Mouse (Mus musculus) neutrophil, adult 5-6 weeks (primary cell): ENCODE results near the gene Slc39a8. TPM values are rescaled to one million over a fixed set of nuclear protein-coding genes. Genes with fewer than 3 reads are reported as not detected.
A peak's percentile ranks its signal among the peaks of the same experiment; 100 is the strongest.

Source experiments
- ATAC-seq: fragments of 151-379, 151-347 bp; 2 replicates; pipeline ENCODE4 v1.8.0; 2017; ENCODE audit warnings: mild to moderate bottlenecking, moderate TSS enrichment; ENCODE audit not compliant: insufficient number of reproducible peaks, poor library complexity, low FRiP score, severe bottlenecking; ENCODE audit errors: extremely low read depth
- total RNA-seq: library from RNA; stranded (forward); fragments of 200-1000 nt; gene quantifications from 2 replicates; pipeline ENCODE4 v1.2.3, GENCODE M21; 2017

The Slc39a8 gene
- 0.37 and 1.0 TPM in 2 replicates for total RNA-seq

DNA sequence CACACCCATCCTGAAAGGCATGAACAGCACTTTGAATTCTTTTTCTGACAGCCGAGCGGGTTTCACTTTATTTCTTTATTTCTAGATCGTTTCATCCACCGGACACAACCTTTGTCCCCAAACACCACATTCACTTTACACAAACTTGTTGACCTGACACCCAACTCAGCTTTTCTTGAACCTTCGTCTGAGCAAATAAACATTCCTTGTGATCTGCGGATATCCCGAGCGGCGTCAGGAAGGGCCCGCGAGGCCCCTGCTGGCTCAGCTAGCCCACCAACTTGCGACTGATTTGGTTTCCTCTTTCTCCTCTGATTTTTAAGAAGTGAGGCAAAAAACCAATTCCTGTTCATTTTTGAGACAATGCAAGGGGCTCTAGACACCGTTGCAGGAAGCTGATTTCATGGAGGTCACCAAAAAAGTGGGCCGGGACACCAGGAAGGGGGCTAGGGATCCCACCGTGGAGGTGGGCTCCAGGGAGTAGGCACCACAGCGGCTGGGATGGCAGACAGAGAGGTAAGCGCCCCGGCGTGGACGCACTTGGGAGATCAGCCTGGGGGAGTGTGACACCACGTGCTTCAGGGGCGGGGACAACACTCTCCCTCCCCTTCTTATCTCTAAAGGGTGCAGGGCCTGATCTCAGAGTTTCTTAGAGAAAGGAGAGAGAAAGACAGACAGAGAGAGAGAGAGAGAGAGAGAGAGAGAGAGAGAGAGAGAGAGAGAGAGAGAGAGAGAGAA is at the start of gene Slc39a8:
Slc39a8 (plus strand) TSS at position 264 of the 738 bp plus-strand sequence.
- peak; percentile 90 for ATAC-seq

DNA sequence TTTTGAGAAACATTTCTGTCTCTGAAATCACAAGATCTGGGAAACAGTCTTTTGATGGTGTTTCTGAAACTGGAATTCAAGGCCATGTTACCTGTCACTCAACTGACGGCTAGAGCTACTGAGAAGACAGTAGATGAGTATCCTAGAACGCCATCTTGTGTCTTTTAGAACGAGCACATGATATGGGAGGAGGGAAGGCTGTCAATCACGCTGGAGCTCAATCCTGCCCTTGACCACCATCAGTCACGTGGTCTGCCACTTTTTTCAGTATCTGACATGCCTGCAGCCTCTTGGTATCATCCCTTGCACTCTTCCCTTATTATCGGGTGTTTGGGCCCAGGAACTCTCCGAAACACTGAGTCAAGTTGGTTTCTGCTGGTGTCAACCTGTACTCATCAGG is 40.0 kb upstream of the Slc39a8 start:
- no peak for ATAC-seq

- no peak for ATAC-seq
These were observed 29.0 kb upstream of the Slc39a8 start for GRCm38 (mm10) chr3:135796117-135796516.

DNA sequence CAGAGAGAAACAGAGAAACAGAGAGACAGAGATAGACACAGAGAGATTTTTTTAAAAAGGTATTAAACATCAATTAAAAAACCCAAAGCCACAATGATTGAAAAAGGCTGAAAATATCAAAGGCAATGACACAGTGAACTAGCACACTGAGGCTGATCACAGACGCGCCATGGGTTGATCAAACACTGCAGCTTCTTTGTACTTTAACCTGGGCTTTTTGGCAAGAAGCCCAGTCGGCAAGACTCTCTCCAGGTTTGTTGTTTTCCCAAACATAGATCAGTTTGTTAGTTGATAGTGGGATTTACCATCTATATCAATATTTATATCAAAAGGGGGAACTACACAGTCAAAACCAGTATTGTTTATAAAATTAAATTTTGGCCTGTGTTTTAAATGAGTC is 26.8 kb upstream of the Slc39a8 start:
- no peak for ATAC-seq

DNA sequence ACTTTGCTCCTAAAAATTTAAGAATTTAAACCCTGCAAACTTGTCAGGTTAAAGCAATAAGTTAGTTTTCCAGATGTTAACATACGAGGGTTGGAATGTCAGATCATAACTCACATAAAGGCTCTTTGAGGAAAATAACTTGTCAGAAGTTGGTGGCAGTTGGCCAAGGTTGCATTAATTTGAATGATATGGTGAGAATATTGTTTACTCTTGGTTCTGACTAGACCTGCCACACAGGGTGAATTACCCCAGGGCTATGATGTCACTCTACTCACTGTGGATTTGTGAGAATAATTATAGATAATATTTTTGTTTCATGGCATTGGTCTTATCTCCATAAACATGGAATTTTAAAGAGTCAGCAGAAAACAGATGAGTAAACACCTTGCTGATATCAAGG is 26.4 kb upstream of the Slc39a8 start:
- no peak for ATAC-seq

- ATAC-seq = no peak
These were observed 10.4 kb upstream of the Slc39a8 start for GRCm38 (mm10) chr3:135814665-135815064.

GRCm38 (mm10) chr3:135815973-135816727 is 8.9 kb upstream of the Slc39a8 start:
- ATAC-seq = no peak

DNA sequence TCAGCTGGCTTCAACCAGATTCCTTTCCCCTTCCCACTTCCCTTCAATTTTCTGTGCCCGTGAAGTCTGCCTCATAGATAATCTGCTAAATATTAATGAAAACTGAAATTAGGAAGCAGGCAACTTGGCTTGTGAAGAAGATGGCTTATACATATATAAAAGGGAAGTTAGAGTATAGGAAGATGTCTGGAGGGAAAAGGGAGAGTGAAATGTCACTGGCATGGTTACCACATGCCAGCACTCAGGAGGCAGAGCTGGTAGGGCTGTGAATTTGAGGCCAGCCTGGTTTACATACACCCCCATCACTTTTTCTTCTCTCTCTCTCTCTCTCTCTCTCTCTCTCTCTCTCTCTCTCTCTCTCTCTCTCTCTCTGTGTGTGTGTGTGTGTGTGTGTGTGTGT is 8.0 kb upstream of the Slc39a8 start:
- ATAC-seq = no peak

DNA sequence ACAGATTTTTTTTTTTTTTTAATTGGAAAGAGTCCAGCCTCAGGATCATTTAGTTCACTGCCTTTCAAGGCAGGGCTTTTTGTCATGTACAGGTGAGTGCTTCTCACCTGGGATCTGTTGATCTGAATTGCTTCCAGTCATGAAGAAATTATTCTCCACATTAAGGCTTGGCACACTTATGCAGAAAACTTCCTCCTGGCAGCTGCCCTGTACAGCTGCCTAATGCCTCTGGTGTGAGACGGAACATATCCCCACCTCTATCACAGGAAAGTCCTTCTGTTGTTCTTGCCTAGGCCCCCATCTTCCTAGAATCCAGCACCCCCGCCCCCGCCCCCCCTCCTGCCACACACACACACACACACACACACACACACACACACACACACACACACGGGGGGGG is 643 bp upstream of the Slc39a8 start:
- ATAC-seq = no peak

- peak; percentile 36; the same call in 1 of the 2 replicates for ATAC-seq
These were observed 940 bp downstream of the Slc39a8 start for GRCm38 (mm10) chr3:135825754-135826683.

- ATAC-seq = no peak
These were observed 1.7 kb downstream of the Slc39a8 start for GRCm38 (mm10) chr3:135826684-135827249.

DNA sequence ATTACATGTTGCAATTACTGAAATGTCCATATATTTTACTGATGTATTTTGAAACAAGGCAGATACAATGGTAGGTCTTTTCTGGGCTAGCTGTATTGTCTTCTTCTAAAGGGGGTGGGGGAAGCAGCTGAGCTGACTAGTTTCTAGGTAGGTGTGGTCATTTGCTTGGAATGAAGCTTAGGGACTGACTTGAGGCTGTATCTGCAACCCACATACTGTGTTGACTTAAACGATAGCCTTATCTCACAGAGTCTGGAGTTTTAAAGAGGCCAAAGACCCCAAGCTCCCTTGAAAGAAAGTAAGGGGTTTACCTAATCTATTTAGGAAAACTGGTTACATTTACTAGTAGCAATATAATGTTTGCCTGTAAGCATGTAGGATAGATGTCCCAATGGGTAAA is 2.9 kb downstream of the Slc39a8 start:
- ATAC-seq = no peak

DNA sequence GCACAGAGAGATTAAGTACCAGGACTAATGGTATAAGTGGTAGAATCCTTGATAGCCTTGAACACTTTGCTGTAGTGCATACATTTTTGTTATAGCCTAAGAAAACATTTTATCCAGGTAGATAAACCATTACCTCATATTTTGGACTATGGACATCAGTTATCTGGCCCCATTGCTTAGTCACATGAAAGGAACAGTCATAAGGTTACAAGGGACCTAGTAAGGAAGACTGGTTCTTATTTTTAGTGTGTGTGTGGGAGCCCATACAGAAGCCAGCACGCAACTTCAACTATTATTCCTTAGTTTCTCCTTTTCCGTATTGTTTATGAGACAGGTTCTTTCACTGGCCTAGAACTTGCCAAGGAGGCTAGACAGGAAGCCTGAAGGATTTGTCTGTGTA is 7.4 kb downstream of the Slc39a8 start:
- ATAC-seq = no peak

GRCm38 (mm10) chr3:135832907-135833306 is 7.8 kb downstream of the Slc39a8 start:
- no peak for ATAC-seq

DNA sequence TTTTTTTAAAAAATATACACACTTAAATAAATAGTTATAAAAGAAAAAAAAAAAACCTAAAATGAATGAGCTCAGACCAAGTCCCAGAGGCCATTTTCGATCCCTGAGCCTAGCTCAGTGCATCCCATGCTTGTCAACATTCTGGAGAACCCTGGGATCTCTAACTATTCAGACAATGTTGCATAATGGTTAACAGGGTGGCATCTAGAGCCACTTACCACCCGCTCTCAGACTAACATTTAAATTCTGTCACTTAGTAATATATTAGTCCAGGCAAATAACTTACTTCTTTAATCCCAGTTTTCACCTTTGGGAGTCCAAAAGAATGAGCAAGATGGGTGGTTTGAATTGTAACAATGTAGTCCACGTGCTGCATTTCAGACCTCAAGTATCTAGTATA is 9.9 kb downstream of the Slc39a8 start:
- no peak for ATAC-seq

DNA sequence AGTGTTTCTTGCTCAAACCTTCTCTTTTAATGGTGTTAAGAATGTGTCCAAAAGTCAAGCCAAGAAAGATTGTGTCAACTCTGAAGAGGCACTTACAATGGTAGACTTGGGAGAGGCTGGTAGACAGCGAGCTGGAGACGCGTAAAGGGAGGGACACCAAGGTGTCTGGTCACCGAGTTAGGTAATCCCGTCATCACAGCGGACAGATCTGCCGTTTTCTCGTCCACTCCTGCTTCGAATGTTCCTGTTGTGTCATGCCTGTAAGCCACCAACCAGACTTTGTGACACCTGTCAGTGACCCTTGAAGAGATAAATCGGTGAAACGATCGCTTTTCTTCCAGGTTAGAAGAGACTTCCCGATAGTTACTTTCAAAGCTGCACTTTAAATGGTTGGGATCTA is 14.5 kb downstream of the Slc39a8 start:
- no peak for ATAC-seq

DNA sequence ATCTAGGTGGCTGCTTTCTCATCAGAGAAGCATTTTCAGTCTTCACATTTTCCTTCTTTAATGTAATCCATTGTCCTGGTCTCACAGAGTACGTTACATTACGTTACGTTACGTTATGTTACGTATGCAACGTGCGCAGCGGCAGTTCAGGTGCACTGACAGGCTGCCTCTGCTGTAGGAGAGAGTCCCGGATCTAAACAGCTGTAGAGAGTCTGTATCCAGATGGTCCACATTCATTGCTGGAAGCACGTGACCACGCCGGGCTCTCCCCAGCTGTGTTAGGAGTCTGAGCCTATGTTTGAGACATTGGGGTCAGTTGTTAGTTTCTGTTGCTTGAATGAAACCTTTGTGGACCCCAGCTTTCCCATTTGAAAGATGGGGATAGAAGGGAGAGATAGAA is 15.1 kb downstream of the Slc39a8 start:
- ATAC-seq = no peak

GRCm38 (mm10) chr3:135841716-135842511 is 16.8 kb downstream of the Slc39a8 start:
- ATAC-seq = no peak
